Mouse (Mus musculus): ENCODE results near the gene Ptov1. TPM values are rescaled to one million over a fixed set of nuclear protein-coding genes. Genes with fewer than 3 reads are reported as not detected.

The Ptov1 gene
- polyA plus RNA-seq, 1 experiment from 2014 or later: 501 TPM

- Histone ChIP-seq H3K36me3 (ENCODE audit: control insufficient read depth, insufficient read depth, low read length) (peaks cover 45% of the 10 kb centered on the region), H3K27me3 (ENCODE audit: control insufficient read depth, insufficient read depth, low read length) (no peaks in the 10 kb centered on the region), H3K4me2 (replicated peaks; ENCODE audit: low read depth, low read length) (no peak overlapping the region), H3K9ac (ENCODE audit: low read depth, low read length) (no peak overlapping the region), H3K9me3 (ENCODE audit: control insufficient read depth, low read length) (no peaks in the 10 kb centered on the region), H3K27ac (ENCODE audit: low read depth, low read length) (no peak overlapping the region), H3K4me1 (ENCODE audit: control insufficient read depth, insufficient read depth, low read length) (0 out of 2 replicates have a peak, but pooled peaks cover 4% of the 10 kb centered on the region), H3K4me3 (ENCODE audit: low read length) (no peak overlapping the region)
- no peak for ATAC-seq (ENCODE audit: low FRiP score, low TSS enrichment)
- WGBS: 85% methylated on average over 5 of the region's 5 CpGs
Observed at GRCm38 (mm10) chr7:44828706-44829105, 40.9 kb downstream of the Ptov1 start.

GRCm38 (mm10) chr7:44826771-44827170 is 42.8 kb downstream of the Ptov1 start:
- no peaks in the 10 kb centered on the region for H3K27me3 ChIP-seq (ENCODE audit: control insufficient read depth, insufficient read depth, low read length)
- H3K36me3 ChIP-seq (ENCODE audit: control insufficient read depth, insufficient read depth, low read length): peaks cover 44% of the 10 kb centered on the region
- no peak for ATAC-seq (ENCODE audit: low FRiP score, low TSS enrichment)
- H3K4me2 ChIP-seq (replicated peaks; ENCODE audit: low read depth, low read length): no peak overlapping the region
- no peak overlapping the region for H3K4me3 ChIP-seq (ENCODE audit: low read length)
- H3K27ac ChIP-seq (ENCODE audit: low read depth, low read length): no peak overlapping the region
- no peak overlapping the region for H3K9ac ChIP-seq (ENCODE audit: low read depth, low read length)
- H3K4me1 ChIP-seq (ENCODE audit: control insufficient read depth, insufficient read depth, low read length): 0 out of 2 replicates have a peak, but pooled peaks cover 5% of the 10 kb centered on the region
- 85% methylated on average over 3 of the region's 3 CpGs for WGBS
- H3K9me3 ChIP-seq (ENCODE audit: control insufficient read depth, low read length): no peaks in the 10 kb centered on the region

DNA sequence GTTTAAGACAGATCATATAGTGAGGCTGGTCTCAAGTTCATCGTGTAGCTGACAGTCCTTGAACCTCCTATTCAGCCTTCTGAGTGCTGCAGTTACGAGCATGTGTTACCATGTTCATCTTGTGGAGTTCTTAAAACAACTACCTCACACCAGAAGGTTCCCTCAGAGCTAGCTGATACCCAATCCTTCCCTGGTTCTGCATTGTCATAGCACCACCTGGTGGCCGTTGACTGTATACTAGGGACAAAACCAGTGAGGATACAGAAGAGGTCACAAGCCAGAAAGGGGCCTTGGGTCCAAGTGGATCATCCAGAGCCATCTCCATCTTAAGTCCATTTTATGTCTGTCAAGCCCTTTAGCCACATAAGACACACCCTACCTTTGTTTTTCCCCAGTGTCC is 44.7 kb downstream of the Ptov1 start:
- WGBS: 21% methylated on average over 3 of the region's 3 CpGs
- Histone ChIP-seq H3K9me3 (ENCODE audit: control insufficient read depth, low read length) (no peaks in the 10 kb centered on the region), H3K4me2 (replicated peaks; ENCODE audit: low read depth, low read length) (no peak overlapping the region), H3K36me3 (ENCODE audit: control insufficient read depth, insufficient read depth, low read length) (peaks cover 25% of the 10 kb centered on the region), H3K27ac (ENCODE audit: low read depth, low read length) (no peak overlapping the region), H3K4me1 (ENCODE audit: control insufficient read depth, insufficient read depth, low read length) (peaks cover 13% of the 10 kb centered on the region; the same call in 1 of the 2 replicates), H3K4me3 (ENCODE audit: low read length) (no peak overlapping the region), H3K27me3 (ENCODE audit: control insufficient read depth, insufficient read depth, low read length) (no peaks in the 10 kb centered on the region), H3K9ac (ENCODE audit: low read depth, low read length) (no peak overlapping the region)
- no peak; the same call in 1 of the 2 replicates for ATAC-seq (ENCODE audit: low FRiP score, low TSS enrichment)

GRCm38 (mm10) chr7:44823409-44823808 is 46.2 kb downstream of the Ptov1 start:
- ATAC-seq (ENCODE audit: low FRiP score, low TSS enrichment): no peak
- no peaks in the 10 kb centered on the region for H3K9me3 ChIP-seq (ENCODE audit: control insufficient read depth, low read length)
- peaks cover 22% of the 10 kb centered on the region for H3K4me1 ChIP-seq (ENCODE audit: control insufficient read depth, insufficient read depth, low read length)
- no peak overlapping the region for H3K27ac ChIP-seq (ENCODE audit: low read depth, low read length)
- H3K36me3 ChIP-seq (ENCODE audit: control insufficient read depth, insufficient read depth, low read length): peaks cover 10% of the 10 kb centered on the region; the same call in 1 of the 2 replicates
- WGBS: 44% methylated on average over 7 of the region's 7 CpGs
- H3K27me3 ChIP-seq (ENCODE audit: control insufficient read depth, insufficient read depth, low read length): no peaks in the 10 kb centered on the region
- H3K9ac ChIP-seq (ENCODE audit: low read depth, low read length): no peak overlapping the region
- H3K4me3 ChIP-seq (ENCODE audit: low read length): no peak overlapping the region
- no peak overlapping the region for H3K4me2 ChIP-seq (replicated peaks; ENCODE audit: low read depth, low read length)

DNA sequence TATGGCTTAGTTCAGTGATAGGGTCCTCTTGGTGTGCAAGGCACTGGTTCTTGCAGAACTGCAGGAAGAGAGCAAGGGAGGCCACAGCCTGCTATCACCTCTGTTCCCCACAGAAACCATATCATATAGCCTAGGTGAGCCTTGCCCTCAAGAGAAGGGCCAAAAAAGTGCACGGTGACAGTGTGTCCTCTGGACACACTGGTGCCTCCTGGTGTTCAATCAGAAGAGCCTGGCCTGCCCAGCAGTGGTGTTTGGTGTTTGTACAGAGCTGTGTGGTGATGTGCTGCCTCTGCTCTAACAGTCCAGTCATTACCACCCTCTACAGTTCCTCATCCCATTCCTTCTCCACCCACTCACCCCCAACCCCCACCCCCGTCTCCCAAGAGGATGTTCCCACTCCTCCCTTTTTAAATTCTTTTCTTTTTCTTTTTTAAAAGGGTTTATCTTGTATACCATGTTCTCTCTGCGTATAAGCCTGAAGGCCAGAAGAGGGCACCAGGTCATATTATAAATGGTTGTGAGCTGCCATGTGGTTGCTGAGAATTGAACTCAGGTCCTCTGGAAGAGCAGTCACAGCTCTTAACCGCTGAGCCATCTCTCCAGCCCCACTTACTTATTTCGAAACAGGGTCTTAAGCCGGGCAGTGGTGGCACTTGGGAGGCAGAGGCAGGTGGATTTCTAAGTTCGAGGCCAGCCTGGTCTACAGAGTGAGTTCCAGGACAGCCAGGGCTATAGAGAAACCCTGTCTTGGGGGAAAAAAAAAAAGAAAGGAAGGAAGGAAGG is 47.7 kb downstream of the Ptov1 start:
- Histone ChIP-seq H3K4me1 (ENCODE audit: control insufficient read depth, insufficient read depth, low read length) (peaks cover 33% of the 10 kb centered on the region), H3K36me3 (ENCODE audit: control insufficient read depth, insufficient read depth, low read length) (peaks cover 3% of the 10 kb centered on the region; the same call in 1 of the 2 replicates), H3K27ac (ENCODE audit: low read depth, low read length) (no peak overlapping the region), H3K9me3 (ENCODE audit: control insufficient read depth, low read length) (no peaks in the 10 kb centered on the region), H3K9ac (ENCODE audit: low read depth, low read length) (no peak overlapping the region), H3K4me3 (ENCODE audit: low read length) (no peak overlapping the region), H3K27me3 (ENCODE audit: control insufficient read depth, insufficient read depth, low read length) (no peaks in the 10 kb centered on the region), H3K4me2 (replicated peaks; ENCODE audit: low read depth, low read length) (no peak overlapping the region)
- no peak for ATAC-seq (ENCODE audit: low FRiP score, low TSS enrichment)
- WGBS: 82% methylated on average over 7 of the region's 7 CpGs

DNA sequence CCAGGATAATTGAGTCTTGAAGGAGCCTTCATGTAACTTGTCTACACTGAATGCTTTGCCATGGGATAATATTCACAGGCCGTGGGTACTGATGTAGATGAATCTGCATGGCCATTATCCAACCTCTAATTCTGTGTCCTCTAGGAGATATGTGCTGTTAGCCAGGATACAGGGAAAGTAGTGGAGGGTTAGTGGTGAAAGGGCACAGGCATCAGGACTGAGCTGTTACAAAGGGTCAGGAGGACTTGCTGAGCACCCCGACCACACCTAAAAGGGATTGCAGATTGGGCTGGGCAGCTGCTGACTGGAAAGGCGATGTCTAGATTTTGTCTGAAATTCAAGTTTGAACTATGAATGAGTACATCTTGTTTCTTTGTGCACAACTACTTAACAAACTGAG is 49.1 kb downstream of the Ptov1 start:
- WGBS: 83% methylated on average over 3 of the region's 3 CpGs
- H3K4me2 ChIP-seq (replicated peaks; ENCODE audit: low read depth, low read length): no peak overlapping the region
- no peak overlapping the region for H3K27ac ChIP-seq (ENCODE audit: low read depth, low read length)
- no peak overlapping the region for H3K4me3 ChIP-seq (ENCODE audit: low read length)
- peaks cover 3% of the 10 kb centered on the region; the same call in 1 of the 2 replicates for H3K36me3 ChIP-seq (ENCODE audit: control insufficient read depth, insufficient read depth, low read length)
- peaks cover 33% of the 10 kb centered on the region for H3K4me1 ChIP-seq (ENCODE audit: control insufficient read depth, insufficient read depth, low read length)
- no peak for ATAC-seq (ENCODE audit: low FRiP score, low TSS enrichment)
- H3K9ac ChIP-seq (ENCODE audit: low read depth, low read length): no peak overlapping the region
- no peaks in the 10 kb centered on the region for H3K9me3 ChIP-seq (ENCODE audit: control insufficient read depth, low read length)
- no peaks in the 10 kb centered on the region for H3K27me3 ChIP-seq (ENCODE audit: control insufficient read depth, insufficient read depth, low read length)

DNA sequence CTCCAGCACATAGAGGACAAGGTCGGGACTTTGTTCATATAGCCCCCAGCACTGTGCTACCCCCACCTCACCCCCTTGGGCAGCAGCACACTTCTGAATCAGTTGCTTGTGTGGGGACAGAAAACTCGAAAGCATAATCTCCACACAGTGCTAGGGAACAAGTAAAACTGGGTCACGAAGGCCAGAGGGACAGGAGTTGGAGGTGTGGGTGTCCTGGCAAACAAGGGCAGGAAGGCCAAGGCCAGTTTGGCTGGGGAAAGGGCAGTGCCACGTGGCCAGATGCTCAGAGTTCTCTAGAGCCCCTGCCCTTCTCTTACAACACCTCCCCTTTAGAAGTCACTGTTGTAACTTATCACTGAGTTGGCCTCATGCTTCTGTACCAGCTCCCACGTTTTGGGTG is 49.7 kb downstream of the Ptov1 start:
- no peaks in the 10 kb centered on the region for H3K27me3 ChIP-seq (ENCODE audit: control insufficient read depth, insufficient read depth, low read length)
- WGBS: 48% methylated on average over 5 of the region's 5 CpGs
- H3K4me2 ChIP-seq (replicated peaks; ENCODE audit: low read depth, low read length): no peak overlapping the region
- no peaks in the 10 kb centered on the region for H3K9me3 ChIP-seq (ENCODE audit: control insufficient read depth, low read length)
- no peak overlapping the region for H3K9ac ChIP-seq (ENCODE audit: low read depth, low read length)
- no peak overlapping the region for H3K4me3 ChIP-seq (ENCODE audit: low read length)
- peaks cover 33% of the 10 kb centered on the region for H3K4me1 ChIP-seq (ENCODE audit: control insufficient read depth, insufficient read depth, low read length)
- ATAC-seq (ENCODE audit: low FRiP score, low TSS enrichment): no peak
- no peak overlapping the region for H3K27ac ChIP-seq (ENCODE audit: low read depth, low read length)
- H3K36me3 ChIP-seq (ENCODE audit: control insufficient read depth, insufficient read depth, low read length): peaks cover 3% of the 10 kb centered on the region; the same call in 1 of the 2 replicates

DNA sequence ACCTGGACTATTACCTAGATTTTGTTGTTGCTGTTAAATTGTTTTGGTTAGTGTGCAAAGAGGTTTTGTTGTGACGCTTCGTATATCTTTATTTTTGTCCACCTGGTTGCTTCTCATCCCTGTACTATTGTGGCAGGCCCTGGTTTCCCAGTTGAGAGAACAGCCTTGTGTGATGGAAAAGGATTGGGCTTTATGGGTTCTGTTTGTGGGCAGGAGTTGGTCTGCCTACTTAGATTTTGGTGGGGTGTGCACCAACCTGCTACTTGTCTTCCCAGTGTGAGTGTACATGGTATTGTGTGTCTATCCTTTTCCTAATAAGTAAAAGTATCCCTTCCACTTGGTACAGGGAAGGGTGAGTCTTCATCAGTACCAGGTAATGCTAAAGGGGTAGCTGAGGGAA is 50.2 kb downstream of the Ptov1 start:
- Histone ChIP-seq H3K4me1 (ENCODE audit: control insufficient read depth, insufficient read depth, low read length) (peaks cover 33% of the 10 kb centered on the region), H3K4me2 (replicated peaks; ENCODE audit: low read depth, low read length) (peak overlapping the region; percentile 67; the same call in 1 of the 2 replicates), H3K36me3 (ENCODE audit: control insufficient read depth, insufficient read depth, low read length) (peaks cover 3% of the 10 kb centered on the region; the same call in 1 of the 2 replicates), H3K9me3 (ENCODE audit: control insufficient read depth, low read length) (no peaks in the 10 kb centered on the region), H3K9ac (ENCODE audit: low read depth, low read length) (peak overlapping the region; percentile 56; the same call in 1 of the 2 replicates), H3K27ac (ENCODE audit: low read depth, low read length) (no peak overlapping the region), H3K4me3 (ENCODE audit: low read length) (peak overlapping the region; percentile 87; the same call in 1 of the 2 replicates), H3K27me3 (ENCODE audit: control insufficient read depth, insufficient read depth, low read length) (no peaks in the 10 kb centered on the region)
- 89% methylated on average over 2 of the region's 2 CpGs for WGBS
- ATAC-seq (ENCODE audit: low FRiP score, low TSS enrichment): no peak

DNA sequence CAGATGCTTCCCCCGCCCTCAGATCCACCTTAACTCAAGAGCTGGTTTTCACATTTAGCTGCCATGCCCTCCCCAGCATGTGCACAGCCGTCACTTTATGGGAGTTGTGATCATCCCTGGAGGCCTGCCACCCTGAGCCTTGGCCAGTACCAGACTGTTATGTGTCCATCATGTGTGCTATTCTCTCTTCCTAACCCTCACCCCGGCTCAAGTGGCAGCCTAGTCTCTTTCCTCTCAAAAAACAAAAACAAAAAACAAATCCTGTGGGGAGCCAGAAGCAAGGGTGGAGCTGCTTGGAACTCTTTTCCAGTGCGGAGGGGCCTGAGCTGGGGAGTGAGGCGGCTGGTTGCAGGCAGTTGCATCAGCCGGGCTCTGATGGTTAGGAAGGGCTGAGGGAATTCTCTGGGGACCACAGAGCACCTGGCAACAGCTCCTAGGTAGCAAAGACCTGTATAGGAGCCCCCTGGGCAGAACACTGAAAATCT is 50.8 kb downstream of the Ptov1 start:
- H3K27ac ChIP-seq (ENCODE audit: low read depth, low read length): no peak overlapping the region
- WGBS: 45% methylated on average over 6 of the region's 6 CpGs

More for the DNA sequence above, 50.8 kb downstream of the Ptov1 start:
- Histone ChIP-seq H3K9me3 (ENCODE audit: control insufficient read depth, low read length) (no peaks in the 10 kb centered on the region), H3K9ac (ENCODE audit: low read depth, low read length) (peak overlapping the region; percentile 56), H3K4me3 (ENCODE audit: low read length) (peak overlapping the region; percentile 87), H3K36me3 (ENCODE audit: control insufficient read depth, insufficient read depth, low read length) (peaks cover 9% of the 10 kb centered on the region; the same call in 1 of the 2 replicates), H3K27me3 (ENCODE audit: control insufficient read depth, insufficient read depth, low read length) (no peaks in the 10 kb centered on the region), H3K4me1 (ENCODE audit: control insufficient read depth, insufficient read depth, low read length) (peaks cover 30% of the 10 kb centered on the region), H3K4me2 (replicated peaks; ENCODE audit: low read depth, low read length) (peak overlapping the region; percentile 67)
- ATAC-seq (ENCODE audit: low FRiP score, low TSS enrichment): no peak
